Mouse (Mus musculus): ENCODE results near the gene Ppp1r13b.
"Not testable (repeated sequence)": the region's sequence is repeated elsewhere in the genome, so short reads cannot be mapped to it uniquely, and the experiment has no call there.

DNA sequence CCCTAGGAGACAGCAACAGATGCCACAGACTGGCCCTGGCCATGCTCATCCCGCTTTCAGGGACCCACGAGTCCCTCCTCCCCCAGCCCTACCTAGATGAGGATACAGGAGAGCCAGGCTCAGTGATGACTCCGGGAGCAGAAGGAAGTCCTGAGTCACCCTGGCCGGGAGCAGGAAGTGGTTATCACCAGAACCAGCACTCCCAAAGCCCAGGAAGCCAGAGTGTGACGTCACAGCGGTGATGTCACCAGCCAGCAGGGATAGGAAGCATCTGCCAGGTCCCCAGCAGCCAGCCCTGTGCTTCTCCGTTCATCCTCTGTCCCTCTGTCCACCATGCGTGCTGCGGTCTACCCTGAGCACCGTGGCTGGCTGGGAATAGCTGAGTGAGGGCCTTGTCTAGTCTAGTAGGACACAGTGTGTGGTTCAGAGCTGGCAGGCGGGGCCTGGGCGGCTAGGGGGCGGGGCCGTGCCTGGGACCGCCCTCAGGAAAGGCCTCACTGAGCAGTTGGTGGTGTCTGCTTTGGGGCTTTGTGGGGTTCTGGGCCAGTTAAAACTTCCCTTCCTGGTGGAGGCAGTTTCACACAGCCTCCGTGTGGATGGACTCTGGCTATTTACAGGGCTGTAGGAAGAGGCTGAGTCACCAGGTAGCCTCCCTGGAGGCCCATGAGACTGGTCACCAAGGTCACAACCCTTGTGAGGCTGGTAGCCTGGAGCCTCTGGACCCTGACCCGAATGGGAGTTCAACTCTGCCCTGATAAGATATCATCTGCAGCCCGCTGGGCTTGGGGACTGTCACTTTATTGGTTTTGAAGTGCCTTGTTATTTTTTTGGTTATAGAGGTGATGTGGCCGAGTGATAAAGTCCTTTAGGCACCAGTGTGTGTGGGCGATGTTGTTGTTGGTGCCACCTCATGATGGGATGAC, 36.4 kb upstream of the Ppp1r13b start:
- not testable (repeated sequence) for TF ChIP-seq GATA1, TAL1 (IDR thresholded peaks at IDR 0.05; ENCODE audit: low read length)
